Mouse (Mus musculus) testis, adult 2 months (tissue): ENCODE measurements around the gene Slc35b2.

Source experiments
- CTCF ChIP-seq: fragments of 200-500 bp; IDR thresholded peaks from 2 replicates; pipeline ENCODE4 v1.5.1; 2012; ENCODE audit warnings: low read depth, mild to moderate bottlenecking, inconsistent platforms, low read length, moderate library complexity; ENCODE audit not compliant: control insufficient read depth, insufficient read depth, insufficient replicate concordance
- POLR2A ChIP-seq: fragments of 200-500 bp; IDR thresholded peaks from 2 replicates; pipeline ENCODE4 v1.6.1; 2012; ENCODE audit warnings: low read depth, mild to moderate bottlenecking, inconsistent platforms, low read length, moderate library complexity; ENCODE audit not compliant: control insufficient read depth

DNA sequence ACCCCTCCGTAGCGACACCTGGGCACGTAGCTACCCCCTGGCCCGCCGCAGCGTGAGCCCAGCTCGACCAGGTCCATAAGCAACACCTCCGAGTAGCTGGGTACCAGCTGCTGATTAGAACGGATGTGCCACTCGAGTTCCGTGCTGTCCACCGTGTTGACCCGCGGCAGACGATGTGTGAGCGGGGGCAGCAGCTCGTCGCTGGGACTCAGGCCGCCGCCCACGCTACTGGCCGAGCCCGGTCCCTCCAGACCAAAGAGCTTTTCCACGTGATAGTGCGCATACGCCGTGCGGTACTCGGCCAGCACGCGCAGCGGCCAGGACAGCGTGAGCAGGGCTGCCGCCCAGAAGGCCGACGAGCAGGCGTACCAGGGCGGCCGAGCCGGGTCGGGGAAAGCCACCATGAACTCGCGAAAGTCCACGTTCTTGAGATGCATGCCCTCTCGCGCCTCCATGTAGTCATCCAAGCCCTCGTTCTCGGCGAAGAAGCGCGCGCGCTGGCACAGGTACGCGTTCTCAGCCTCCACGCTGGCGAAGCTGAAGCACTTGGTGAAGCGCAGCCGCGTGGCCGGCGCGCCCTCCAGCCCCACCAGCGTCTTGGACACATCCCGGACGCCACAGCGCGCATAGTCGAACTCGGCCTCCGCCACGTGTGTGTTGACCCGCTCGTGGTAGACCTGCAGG is 18.3 kb upstream of the Slc35b2 start:
- TF ChIP-seq POLR2A (no peak), CTCF (no peak)
